Mouse (Mus musculus): Measurements from ENCODE around the gene Rragd. TPM values are rescaled to one million over a fixed set of nuclear protein-coding genes. Genes with fewer than 3 reads are reported as not detected.

Gene Rragd
- polyA plus RNA-seq (2015; fragmentation: Nextera tagmentation; extraction: Ambion mirVana): 32.5 and 37.1 TPM in 2 replicates

GRCm38 (mm10) chr4:32982716-32983175 lies at the start of gene Rragd:
Rragd (plus strand) TSS chr4:32983037.
- Histone ChIP-seq H3K9me3 (no peaks in the 10 kb centered on the region), H3K36me3 (no peaks in the 10 kb centered on the region), H3K4me3 (peak within 1 kb of the TSS; percentile 88), H3K4me1 (replicated peaks) (peaks cover 34% of the 10 kb centered on the region), H3K4me2 (peak within 1 kb of the TSS; percentile 82), H3K27ac (replicated peaks) (peak within 1 kb of the TSS; percentile 89), H3K27me3 (no peaks in the 10 kb centered on the region), H3K9ac (peak within 1 kb of the TSS; percentile 92)
- peak; percentile 81 for ATAC-seq (ENCODE audit: low FRiP score, low read depth)
- 0% methylated on average over 18 of the region's 18 CpGs for WGBS

DNA sequence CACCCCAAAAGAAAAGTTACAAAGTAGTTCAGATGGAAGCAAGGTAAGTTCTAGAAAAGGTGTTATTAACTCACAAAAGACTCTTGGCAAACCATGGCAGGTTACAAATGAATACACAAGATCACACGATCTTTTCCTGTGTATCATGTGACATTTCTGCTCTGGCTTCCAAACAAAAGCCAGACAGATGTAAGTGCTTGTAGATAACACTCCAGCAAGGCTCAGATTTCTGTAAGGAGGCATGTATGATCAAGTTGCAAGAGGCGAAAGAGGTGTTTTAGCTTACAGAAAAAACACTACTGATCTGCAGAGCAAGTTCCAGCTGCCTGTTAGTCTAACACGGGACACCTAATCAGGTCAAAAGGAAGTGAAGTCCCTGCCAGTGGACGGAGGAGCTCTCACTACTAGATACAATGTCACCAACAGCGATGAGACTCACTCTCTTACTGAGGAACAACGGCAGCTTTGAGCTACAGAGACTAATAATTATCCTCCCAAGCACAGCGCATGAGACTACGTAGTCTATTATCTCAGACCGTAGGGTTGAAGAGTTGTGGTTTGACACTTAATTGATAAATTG lies 46.0 kb upstream of the Rragd start:
- Histone ChIP-seq H3K27ac (replicated peaks) (no peak overlapping the region), H3K9me3 (no peaks in the 10 kb centered on the region), H3K9ac (no peak overlapping the region), H3K4me2 (no peak overlapping the region), H3K27me3 (no peaks in the 10 kb centered on the region), H3K4me3 (no peak overlapping the region), H3K4me1 (replicated peaks) (no peaks in the 10 kb centered on the region; the same call in none of the 2 replicates), H3K36me3 (no peaks in the 10 kb centered on the region)
- ATAC-seq (ENCODE audit: low FRiP score, low read depth): no peak
- 45% methylated on average over 9 of the region's 9 CpGs for WGBS

DNA sequence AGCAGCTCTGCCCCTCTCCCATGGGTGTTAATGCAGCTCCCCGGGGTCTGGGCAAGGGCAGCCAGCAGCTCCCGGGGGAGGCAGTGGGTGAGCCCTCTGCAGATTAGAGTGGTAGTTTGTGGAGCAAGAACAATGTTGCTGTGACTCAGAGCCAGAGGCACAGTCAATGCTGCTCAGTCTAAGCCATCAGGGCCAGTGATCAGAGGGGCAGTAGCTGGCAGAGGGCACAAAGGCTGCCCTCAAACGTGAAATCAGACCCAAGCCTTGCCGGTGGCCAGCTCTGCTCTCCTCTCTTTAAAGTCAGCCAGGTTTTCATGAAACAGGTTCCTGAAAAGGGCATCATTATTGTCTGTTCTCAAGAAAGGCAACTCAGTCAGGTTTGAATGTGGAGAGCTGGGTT lies 43.3 kb upstream of the Rragd start:
- 38% methylated on average over 4 of the region's 4 CpGs for WGBS
- Histone ChIP-seq H3K36me3 (no peaks in the 10 kb centered on the region), H3K4me3 (no peak overlapping the region), H3K9me3 (no peaks in the 10 kb centered on the region), H3K27me3 (no peaks in the 10 kb centered on the region), H3K4me2 (no peak overlapping the region), H3K27ac (replicated peaks) (no peak overlapping the region), H3K4me1 (replicated peaks) (no peaks in the 10 kb centered on the region; the same call in none of the 2 replicates), H3K9ac (no peak overlapping the region)
- no peak for ATAC-seq (ENCODE audit: low FRiP score, low read depth)

DNA sequence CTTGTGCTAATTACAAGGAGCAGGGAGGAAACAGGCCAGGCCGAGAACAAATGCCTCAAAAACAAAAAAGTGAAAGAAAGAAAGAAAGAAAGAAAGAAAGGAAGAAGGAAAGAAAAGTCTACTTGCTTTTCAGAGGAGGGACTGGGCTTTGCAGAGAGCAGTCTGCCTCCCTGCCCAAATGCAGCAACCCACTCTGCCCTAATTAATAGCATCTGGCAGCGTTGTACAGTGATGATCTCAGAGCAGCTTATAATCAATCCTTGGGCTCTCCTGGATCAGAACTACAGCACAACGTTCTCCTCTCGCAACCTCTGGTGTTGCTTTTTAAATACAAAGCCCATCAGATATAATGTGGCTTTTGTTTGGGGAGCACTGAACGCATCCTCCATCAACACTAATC lies 42.9 kb upstream of the Rragd start:
- no peaks in the 10 kb centered on the region for H3K36me3 ChIP-seq
- no peaks in the 10 kb centered on the region; the same call in none of the 2 replicates for H3K4me1 ChIP-seq (replicated peaks)
- no peaks in the 10 kb centered on the region for H3K9me3 ChIP-seq
- no peak overlapping the region for H3K9ac ChIP-seq
- H3K27me3 ChIP-seq: no peaks in the 10 kb centered on the region
- H3K4me3 ChIP-seq: no peak overlapping the region
- WGBS: 45% methylated on average over 5 of the region's 5 CpGs
- ATAC-seq (ENCODE audit: low FRiP score, low read depth): no peak
- H3K4me2 ChIP-seq: no peak overlapping the region
- no peak overlapping the region for H3K27ac ChIP-seq (replicated peaks)

- Histone ChIP-seq H3K27ac (replicated peaks) (no peak overlapping the region), H3K9ac (no peak overlapping the region), H3K4me3 (no peak overlapping the region), H3K4me2 (no peak overlapping the region), H3K4me1 (replicated peaks) (no peaks in the 10 kb centered on the region; the same call in none of the 2 replicates), H3K9me3 (no peaks in the 10 kb centered on the region), H3K36me3 (no peaks in the 10 kb centered on the region), H3K27me3 (no peaks in the 10 kb centered on the region)
- WGBS: 36% methylated on average over 4 of the region's 4 CpGs
- ATAC-seq (ENCODE audit: low FRiP score, low read depth): no peak
Observed at GRCm38 (mm10) chr4:32940984-32941383, 41.9 kb upstream of the Rragd start.

- Histone ChIP-seq H3K27me3 (no peaks in the 10 kb centered on the region), H3K4me2 (0 out of 2 replicates have a peak overlapping the region, but pooled peaks have one; percentile 3), H3K4me3 (no peak overlapping the region), H3K4me1 (replicated peaks) (peaks cover 29% of the 10 kb centered on the region), H3K9me3 (no peaks in the 10 kb centered on the region), H3K27ac (replicated peaks) (no peak overlapping the region), H3K9ac (no peak overlapping the region), H3K36me3 (no peaks in the 10 kb centered on the region)
- 17% methylated on average over 4 of the region's 4 CpGs for WGBS
- no peak; the same call in 1 of the 2 replicates for ATAC-seq (ENCODE audit: low FRiP score, low read depth)
Observed at GRCm38 (mm10) chr4:32947631-32948030, 35.2 kb upstream of the Rragd start.

DNA sequence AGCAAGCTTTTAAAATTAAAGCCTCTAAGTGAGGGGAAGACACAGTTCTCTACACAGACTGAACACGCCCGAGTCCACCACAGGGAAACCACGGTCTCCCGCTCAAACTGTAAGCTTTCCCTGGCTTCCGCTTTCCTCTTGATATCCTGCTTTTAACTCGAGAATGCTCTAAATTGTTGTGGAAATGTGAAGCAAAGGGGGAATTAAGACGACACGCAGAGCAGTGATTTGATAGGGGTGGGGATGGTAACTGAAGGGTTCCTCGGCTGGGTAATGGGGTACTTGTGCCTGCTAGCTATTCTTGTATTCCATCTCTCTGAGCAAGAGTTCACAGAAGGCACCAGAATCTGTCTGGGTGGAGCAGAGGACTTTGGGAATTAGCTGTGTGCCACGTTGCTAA lies 34.1 kb upstream of the Rragd start:
- peaks cover 30% of the 10 kb centered on the region for H3K4me1 ChIP-seq (replicated peaks)
- no peaks in the 10 kb centered on the region for H3K27me3 ChIP-seq
- H3K9me3 ChIP-seq: no peaks in the 10 kb centered on the region
- no peaks in the 10 kb centered on the region for H3K36me3 ChIP-seq
- no peak overlapping the region for H3K27ac ChIP-seq (replicated peaks)
- H3K4me3 ChIP-seq: no peak overlapping the region
- 0 out of 2 replicates have a peak overlapping the region, but pooled peaks have one; percentile 5 for H3K4me2 ChIP-seq
- 50% methylated on average over 10 of the region's 10 CpGs for WGBS
- no peak for ATAC-seq (ENCODE audit: low FRiP score, low read depth)
- no peak overlapping the region for H3K9ac ChIP-seq

DNA sequence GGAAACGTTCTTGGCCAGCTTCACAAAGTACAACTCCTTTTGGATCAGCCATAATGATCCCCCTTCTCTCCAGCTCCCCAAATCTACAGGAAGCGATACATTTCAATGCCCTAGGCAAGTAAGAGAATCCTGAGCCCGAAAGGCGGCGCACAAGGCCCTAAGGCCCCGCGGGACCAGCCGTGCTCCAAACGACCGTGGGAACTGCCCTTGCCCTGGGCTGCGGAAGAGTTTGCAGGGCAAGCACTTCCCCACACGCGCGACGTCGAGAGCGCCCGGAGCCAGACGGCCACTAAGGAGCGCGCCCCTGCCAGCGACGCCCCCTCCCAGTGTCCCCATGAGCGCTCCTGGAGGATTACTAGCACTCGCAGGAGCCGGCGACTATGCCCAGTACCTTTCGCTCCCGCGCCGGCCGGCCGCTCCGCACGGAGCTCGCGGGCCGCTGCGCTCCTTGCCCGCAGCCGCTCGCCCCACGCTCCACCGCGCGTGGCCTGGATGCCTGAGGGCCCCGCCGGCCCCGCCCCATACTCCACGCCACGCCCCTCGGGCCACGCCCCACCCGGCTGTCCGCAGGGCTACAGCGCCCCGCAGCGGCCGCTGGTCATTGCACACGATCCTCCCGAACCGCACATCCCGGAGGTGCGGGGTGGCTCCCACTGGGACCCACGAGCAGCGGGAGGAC lies 32.3 kb upstream of the Rragd start, which contains the start of gene Ankrd6:
Gene Ankrd6, minus strand, starts transcription at position 486 of the 679 bp plus-strand sequence.
- Histone ChIP-seq H3K9me3 (no peaks in the 10 kb centered on the region), H3K27me3 (no peaks in the 10 kb centered on the region), H3K9ac (peak within 1 kb of the TSS; percentile 52), H3K4me1 (replicated peaks) (peaks cover 30% of the 10 kb centered on the region), H3K27ac (replicated peaks) (no peak within 1 kb of the TSS; the same call in 1 of the 2 replicates), H3K4me3 (peak within 1 kb of the TSS; percentile 67), H3K36me3 (no peaks in the 10 kb centered on the region), H3K4me2 (peak within 1 kb of the TSS; percentile 88)
- whole genome bisulfite sequencing: under 1% methylated on average over 66 of the region's 66 CpGs
- ATAC-seq (ENCODE audit: low FRiP score, low read depth): peak; percentile 96

DNA sequence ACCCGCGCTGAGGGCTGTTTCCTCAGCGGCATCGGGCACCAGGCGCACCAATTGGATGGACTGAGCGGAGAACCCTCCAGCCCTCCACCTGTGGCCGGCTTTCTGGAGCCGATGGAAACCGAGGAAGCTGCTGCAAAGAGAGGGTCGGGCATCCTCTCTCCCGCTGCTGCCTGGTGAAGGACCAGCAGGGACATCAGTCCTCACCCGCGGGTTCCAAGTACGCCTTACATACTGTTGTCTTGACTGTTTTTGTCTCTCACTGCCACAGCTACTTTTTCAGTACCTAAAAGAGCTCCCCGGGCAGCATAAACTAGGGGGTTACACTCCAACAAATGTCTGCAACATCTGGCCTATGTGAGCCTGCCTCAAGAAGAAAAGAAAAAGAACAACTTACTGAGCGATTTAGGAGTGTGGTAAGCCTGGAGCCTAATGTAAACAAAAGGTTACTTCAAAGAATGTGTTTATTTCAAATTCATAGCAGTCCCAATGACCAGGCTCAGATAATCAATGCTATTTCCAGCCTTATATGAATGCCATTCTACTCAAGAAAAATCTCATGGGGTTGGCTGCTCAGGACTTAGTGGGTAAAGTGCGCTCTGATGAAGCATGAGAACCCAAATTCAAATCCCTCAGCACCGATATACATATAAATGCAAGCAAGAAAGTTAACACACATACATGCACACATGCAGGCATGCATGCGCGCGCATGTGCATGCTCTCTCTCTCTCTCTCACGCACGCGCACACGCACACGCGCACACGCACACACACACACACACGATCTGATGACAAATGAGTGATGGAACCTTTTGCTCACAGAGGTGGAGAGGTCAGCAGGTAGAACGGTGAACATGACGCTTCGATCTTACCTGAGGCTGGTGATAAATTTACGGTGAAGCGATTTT lies 31.5 kb upstream of the Rragd start:
- ATAC-seq (ENCODE audit: low FRiP score, low read depth): peak; percentile 71
- no peak overlapping the region for H3K27ac ChIP-seq (replicated peaks)
- 8% methylated on average over 34 of the region's 34 CpGs for WGBS
- peak overlapping the region; percentile 52 for H3K9ac ChIP-seq
- H3K27me3 ChIP-seq: no peaks in the 10 kb centered on the region
- peak overlapping the region; percentile 67 for H3K4me3 ChIP-seq
- peak overlapping the region; percentile 88 for H3K4me2 ChIP-seq
- H3K4me1 ChIP-seq (replicated peaks): peaks cover 30% of the 10 kb centered on the region
- no peaks in the 10 kb centered on the region for H3K9me3 ChIP-seq
- H3K36me3 ChIP-seq: no peaks in the 10 kb centered on the region

GRCm38 (mm10) chr4:32952681-32953080 lies 30.2 kb upstream of the Rragd start:
- Histone ChIP-seq H3K4me3 (no peak overlapping the region), H3K4me2 (peak overlapping the region; percentile 88), H3K36me3 (no peaks in the 10 kb centered on the region), H3K9me3 (no peaks in the 10 kb centered on the region), H3K4me1 (replicated peaks) (peaks cover 26% of the 10 kb centered on the region), H3K27ac (replicated peaks) (no peak overlapping the region), H3K27me3 (no peaks in the 10 kb centered on the region), H3K9ac (no peak overlapping the region)
- 12% methylated on average over 7 of the region's 7 CpGs for WGBS
- no peak for ATAC-seq (ENCODE audit: low FRiP score, low read depth)

- Histone ChIP-seq H3K27me3 (no peaks in the 10 kb centered on the region), H3K4me2 (no peak overlapping the region), H3K4me3 (no peak overlapping the region), H3K27ac (replicated peaks) (no peak overlapping the region), H3K9ac (no peak overlapping the region), H3K36me3 (no peaks in the 10 kb centered on the region), H3K9me3 (no peaks in the 10 kb centered on the region), H3K4me1 (replicated peaks) (peaks cover 13% of the 10 kb centered on the region)
- ATAC-seq (ENCODE audit: low FRiP score, low read depth): no peak
- 36% methylated on average over 2 of the region's 2 CpGs for whole genome bisulfite sequencing
Observed at GRCm38 (mm10) chr4:32956423-32956822, 26.4 kb upstream of the Rragd start.
